Mouse (Mus musculus) kidney, embryonic 15.5 days (tissue): Measurements from ENCODE around the gene Ciita. TPM values are rescaled to one million over a fixed set of nuclear protein-coding genes. Genes with fewer than 3 reads are reported as not detected.
A peak's percentile ranks its signal among the peaks of the same experiment; 100 is the strongest.

ENCODE experiments used
- ATAC-seq: fragments of 200-750 bp; cut with Nextera tagmentation; replicated peaks from 2 replicates; pipeline ENCODE4 v1.8.0; 2017; ENCODE audit warnings: moderate TSS enrichment; ENCODE audit not compliant: low FRiP score
- H3K27ac ChIP-seq: fragments of 300-500 bp; sonication (generic); 2 replicates; pipeline ENCODE4 v1.5.1; 2015; ENCODE audit warnings: mild to moderate bottlenecking, inconsistent platforms
- H3K27me3 ChIP-seq: fragments of 300-500 bp; sonication (generic); 2 replicates; pipeline ENCODE4 v1.6.1; 2015; ENCODE audit warnings: inconsistent platforms
- H3K36me3 ChIP-seq: fragments of 300-500 bp; sonication (generic); 2 replicates; pipeline ENCODE4 v1.6.1; 2015; ENCODE audit warnings: inconsistent platforms
- H3K4me1 ChIP-seq: fragments of 300-500 bp; sonication (generic); 2 replicates; pipeline ENCODE4 v1.6.1; 2015; ENCODE audit warnings: inconsistent platforms
- H3K4me2 ChIP-seq: fragments of 300-500 bp; sonication (generic); 2 replicates; pipeline ENCODE4 v1.6.1; 2015; ENCODE audit warnings: moderate library complexity, mild to moderate bottlenecking, inconsistent platforms
- H3K4me3 ChIP-seq: fragments of 300-500 bp; sonication (generic); replicated peaks from 2 replicates; pipeline ENCODE4 v1.5.1; 2015; ENCODE audit warnings: mild to moderate bottlenecking, inconsistent platforms
- H3K9ac ChIP-seq: fragments of 300-500 bp; sonication (generic); 2 replicates; pipeline ENCODE4 v1.6.1; 2015; ENCODE audit warnings: mild to moderate bottlenecking, inconsistent platforms
- H3K9me3 ChIP-seq: fragments of 300-500 bp; sonication (generic); replicated peaks from 2 replicates; pipeline ENCODE4 v1.6.1; 2016; ENCODE audit warnings: inconsistent platforms
- WGBS: fragments of 180-500 bp; shearing (Covaris S2); methylation state at CpG from one replicate; pipeline ENCODE4 v1.1.7; 2015; ENCODE audit warnings: mixed read lengths; 5-methylcytosine and 5-hydroxymethylcytosine counted together
- polyA plus RNA-seq: library from polyadenylated mRNA; unstranded; fragments of >200 nt; fragmentation: Nextera tagmentation; extraction: Ambion mirVana; gene quantifications from 2 replicates; pipeline ENCODE4 v1.2.1, GENCODE M21; 2015

Gene Ciita
- polyA plus RNA-seq: 0.49 and 1.0 TPM in 2 replicates

DNA sequence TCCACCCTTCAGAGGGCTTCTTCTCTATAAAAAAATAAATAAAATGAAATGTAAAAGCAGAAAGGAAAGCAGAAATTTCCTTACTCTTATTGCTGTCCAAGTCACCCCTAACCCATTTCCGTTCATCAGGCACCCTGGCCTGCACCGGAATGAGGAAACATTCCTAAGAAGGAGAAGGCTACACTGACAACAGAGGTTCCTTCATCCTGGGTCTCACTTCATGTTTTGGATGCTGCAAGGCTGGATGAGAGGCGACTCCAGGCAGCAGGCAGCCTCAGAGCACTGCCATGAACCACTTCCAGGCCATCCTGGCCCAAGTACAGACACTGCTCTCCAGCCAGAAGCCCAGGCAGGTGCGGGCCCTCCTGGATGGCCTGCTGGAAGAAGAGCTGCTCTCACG is at the start of gene Ciita:
Ciita (plus strand) TSS at position 203 of the 400 bp plus-strand sequence.
- Histone ChIP-seq H3K4me2 (no peak within 1 kb of the TSS), H3K27me3 (no peaks in the 10 kb centered on the region), H3K27ac (no peak within 1 kb of the TSS), H3K9ac (no peak within 1 kb of the TSS), H3K36me3 (no peaks in the 10 kb centered on the region), H3K4me1 (no peaks in the 10 kb centered on the region), H3K9me3 (no peaks in the 10 kb centered on the region), H3K4me3 (no peak within 1 kb of the TSS)
- no peak for ATAC-seq
- WGBS: 71% methylated on average over 5 of the region's 5 CpGs

DNA sequence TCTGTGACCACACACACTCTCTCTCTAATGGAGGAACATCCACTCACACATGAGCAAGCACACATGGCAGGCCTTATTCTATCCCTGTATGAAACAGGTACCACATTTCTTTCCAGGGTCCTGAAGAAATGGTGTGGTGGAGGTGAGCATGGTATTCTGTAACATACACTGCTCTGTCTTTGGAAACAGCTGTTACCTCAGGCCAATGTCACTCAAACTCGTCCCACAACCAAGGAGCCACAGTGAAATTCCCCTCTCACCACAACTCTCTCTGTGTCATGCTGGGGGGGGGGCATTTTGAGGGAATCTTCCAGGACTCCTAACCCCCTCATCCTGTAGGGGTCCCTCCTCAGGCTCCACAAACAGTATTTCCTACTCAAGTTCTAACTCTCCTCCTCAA is 47.9 kb upstream of the Ciita start:
- WGBS: 73% methylated on average over 1 of the region's 1 CpGs
- no peak overlapping the region for H3K4me2 ChIP-seq
- H3K9me3 ChIP-seq: no peaks in the 10 kb centered on the region
- H3K27ac ChIP-seq: no peak overlapping the region
- H3K36me3 ChIP-seq: peaks cover 7% of the 10 kb centered on the region
- H3K9ac ChIP-seq: no peak overlapping the region
- H3K4me3 ChIP-seq: no peak overlapping the region
- no peaks in the 10 kb centered on the region for H3K27me3 ChIP-seq
- ATAC-seq: no peak
- H3K4me1 ChIP-seq: 0 out of 2 replicates have a peak, but pooled peaks cover 3% of the 10 kb centered on the region

DNA sequence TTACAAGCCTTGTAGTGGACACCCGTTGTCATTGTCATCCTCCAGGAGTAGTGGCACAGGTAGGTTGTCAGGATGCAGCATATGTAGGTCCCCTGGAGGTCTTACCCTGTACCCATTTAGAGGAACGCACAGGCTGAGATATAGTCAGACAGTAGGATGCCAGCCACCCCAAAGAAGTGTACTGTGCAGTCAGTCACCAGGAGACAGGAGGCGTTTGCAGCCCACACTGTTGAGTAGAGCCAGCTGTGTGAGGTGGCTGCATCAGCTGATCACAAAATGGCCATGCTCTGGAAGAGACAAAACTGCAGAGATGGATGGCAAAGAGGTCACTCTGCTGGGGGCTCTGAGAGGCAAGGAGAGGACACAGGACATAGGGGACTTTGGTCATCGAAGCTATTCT is 47.5 kb upstream of the Ciita start:
- no peaks in the 10 kb centered on the region for H3K27me3 ChIP-seq
- ATAC-seq: no peak
- no peak overlapping the region for H3K4me3 ChIP-seq
- H3K4me1 ChIP-seq: 0 out of 2 replicates have a peak, but pooled peaks cover 3% of the 10 kb centered on the region
- no peak overlapping the region for H3K4me2 ChIP-seq
- 88% methylated on average over 4 of the region's 4 CpGs for WGBS
- no peak overlapping the region for H3K9ac ChIP-seq
- peaks cover 2% of the 10 kb centered on the region; the same call in 1 of the 2 replicates for H3K36me3 ChIP-seq
- no peak overlapping the region for H3K27ac ChIP-seq
- H3K9me3 ChIP-seq: no peaks in the 10 kb centered on the region

- 85% methylated on average over 5 of the region's 5 CpGs for WGBS
- no peaks in the 10 kb centered on the region for H3K36me3 ChIP-seq
These were observed 46.5 kb upstream of the Ciita start for GRCm38 (mm10) chr16:10433344-10433743.

DNA sequence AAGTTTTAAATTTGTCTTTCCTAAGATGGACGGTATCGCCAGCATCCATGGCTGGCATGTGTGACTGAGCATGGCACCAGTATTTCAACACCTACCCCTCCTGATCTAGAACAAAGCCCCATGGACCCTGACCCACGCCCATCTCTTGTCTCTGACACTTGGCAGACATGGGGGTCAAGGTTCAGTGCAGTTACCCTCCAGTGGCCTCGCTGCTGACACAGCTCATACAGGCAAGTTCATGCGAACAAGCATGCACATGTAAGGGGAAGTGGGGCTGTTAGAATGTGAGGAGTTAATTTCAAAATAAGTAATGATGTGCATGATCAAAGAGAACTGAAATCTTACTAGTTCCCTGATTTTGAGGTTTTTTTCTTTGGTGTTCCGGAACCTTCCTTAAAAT is 43.7 kb upstream of the Ciita start:
- Histone ChIP-seq H3K4me3 (no peak overlapping the region), H3K9me3 (no peaks in the 10 kb centered on the region), H3K9ac (no peak overlapping the region), H3K27me3 (no peaks in the 10 kb centered on the region), H3K27ac (no peak overlapping the region), H3K36me3 (no peaks in the 10 kb centered on the region), H3K4me1 (0 out of 2 replicates have a peak, but pooled peaks cover 3% of the 10 kb centered on the region), H3K4me2 (no peak overlapping the region)
- 73% methylated on average over 6 of the region's 6 CpGs for WGBS
- ATAC-seq: peak; percentile 60; the same call in 1 of the 2 replicates

More at GRCm38 (mm10) chr16:10433344-10433743, 46.5 kb upstream of the Ciita start:
- no peak for ATAC-seq
- Histone ChIP-seq H3K4me1 (0 out of 2 replicates have a peak, but pooled peaks cover 3% of the 10 kb centered on the region), H3K9ac (no peak overlapping the region), H3K9me3 (no peaks in the 10 kb centered on the region), H3K4me2 (no peak overlapping the region), H3K4me3 (no peak overlapping the region), H3K27me3 (no peaks in the 10 kb centered on the region), H3K27ac (no peak overlapping the region)

DNA sequence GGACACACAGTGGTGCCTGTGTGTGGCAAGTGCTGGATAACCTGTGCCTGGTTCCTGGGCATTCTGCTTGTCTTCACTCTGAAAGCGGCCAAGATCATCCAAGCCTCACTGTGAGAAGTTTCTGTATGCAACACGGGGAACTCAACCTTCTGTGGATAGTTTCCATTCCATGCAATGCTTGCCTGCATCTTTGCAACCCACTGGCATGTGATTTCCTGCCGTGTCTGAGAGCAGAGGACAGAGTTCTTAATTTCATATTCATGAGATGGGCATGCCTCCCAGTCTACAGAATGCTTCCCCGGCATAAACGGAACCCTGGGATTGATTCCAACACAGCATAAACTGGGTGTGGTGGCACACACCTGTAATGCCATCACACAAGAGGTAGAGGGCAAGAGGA is 41.8 kb upstream of the Ciita start:
- H3K9me3 ChIP-seq: no peaks in the 10 kb centered on the region

GRCm38 (mm10) chr16:10441328-10441727 is 38.5 kb upstream of the Ciita start:
- H3K36me3 ChIP-seq: no peaks in the 10 kb centered on the region
- ATAC-seq: no peak
- H3K9ac ChIP-seq: no peak overlapping the region
- no peak overlapping the region for H3K27ac ChIP-seq
- no peaks in the 10 kb centered on the region for H3K27me3 ChIP-seq
- H3K9me3 ChIP-seq: no peaks in the 10 kb centered on the region
- 77% methylated on average over 6 of the region's 6 CpGs for WGBS
- H3K4me2 ChIP-seq: no peak overlapping the region
- peaks cover 7% of the 10 kb centered on the region for H3K4me1 ChIP-seq
- H3K4me3 ChIP-seq: no peak overlapping the region

More for the DNA sequence above, 41.8 kb upstream of the Ciita start:
- ATAC-seq: no peak
- Histone ChIP-seq H3K4me1 (0 out of 2 replicates have a peak, but pooled peaks cover 3% of the 10 kb centered on the region), H3K27ac (no peak overlapping the region), H3K4me2 (no peak overlapping the region), H3K4me3 (no peak overlapping the region), H3K27me3 (no peaks in the 10 kb centered on the region), H3K36me3 (no peaks in the 10 kb centered on the region), H3K9ac (no peak overlapping the region)
- 85% methylated on average over 5 of the region's 5 CpGs for WGBS

DNA sequence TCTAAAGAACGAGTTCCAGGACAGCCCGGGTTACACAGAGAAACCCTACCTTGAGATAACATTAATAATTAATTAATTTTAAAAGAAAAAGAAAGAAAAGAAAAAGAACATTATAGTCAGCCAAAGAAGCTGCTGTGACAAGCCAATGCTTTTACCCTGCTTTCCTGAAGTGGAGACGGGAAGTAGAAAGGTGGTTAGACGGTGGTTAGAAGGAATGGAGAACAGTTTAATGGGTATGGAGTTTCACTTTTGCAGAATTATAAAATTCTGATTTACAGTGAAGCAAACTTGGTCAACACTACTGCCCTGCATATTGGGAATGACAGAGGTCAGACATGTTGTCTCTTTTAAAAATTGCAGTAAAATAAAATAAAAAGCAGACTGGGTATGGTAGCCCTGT is 38.1 kb upstream of the Ciita start:
- H3K9ac ChIP-seq: no peak overlapping the region
- H3K4me2 ChIP-seq: no peak overlapping the region
- peaks cover 11% of the 10 kb centered on the region for H3K4me1 ChIP-seq
- H3K9me3 ChIP-seq: no peaks in the 10 kb centered on the region
- H3K36me3 ChIP-seq: no peaks in the 10 kb centered on the region
- H3K27ac ChIP-seq: no peak overlapping the region
- H3K27me3 ChIP-seq: no peaks in the 10 kb centered on the region
- 84% methylated on average over 4 of the region's 4 CpGs for WGBS
- no peak for ATAC-seq
- H3K4me3 ChIP-seq: no peak overlapping the region

DNA sequence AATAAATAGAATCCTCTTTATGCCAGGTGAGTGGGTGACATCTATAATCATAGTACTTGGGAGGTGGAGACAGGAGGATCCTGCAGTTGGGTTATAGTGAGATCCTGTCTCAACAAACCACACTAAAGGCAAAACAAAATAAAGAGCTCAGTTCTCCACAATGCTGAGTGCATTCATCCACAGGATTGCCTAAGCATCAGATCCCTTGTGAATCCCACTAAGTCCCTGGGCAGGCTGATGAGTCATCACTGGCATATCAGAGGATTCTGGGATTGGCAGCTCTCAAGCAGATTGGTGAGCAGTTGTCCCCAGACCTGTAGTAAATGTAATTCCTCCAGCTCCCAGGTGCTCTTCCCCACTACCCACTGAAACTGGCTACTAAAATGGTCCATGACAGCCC is 36.1 kb upstream of the Ciita start:
- H3K36me3 ChIP-seq: no peaks in the 10 kb centered on the region
- H3K4me3 ChIP-seq: no peak overlapping the region
- H3K9me3 ChIP-seq: no peaks in the 10 kb centered on the region
- no peak for ATAC-seq
- peaks cover 23% of the 10 kb centered on the region for H3K4me1 ChIP-seq
- H3K27me3 ChIP-seq: no peaks in the 10 kb centered on the region
- no peak overlapping the region for H3K4me2 ChIP-seq
- no peak overlapping the region for H3K27ac ChIP-seq
- H3K9ac ChIP-seq: no peak overlapping the region

DNA sequence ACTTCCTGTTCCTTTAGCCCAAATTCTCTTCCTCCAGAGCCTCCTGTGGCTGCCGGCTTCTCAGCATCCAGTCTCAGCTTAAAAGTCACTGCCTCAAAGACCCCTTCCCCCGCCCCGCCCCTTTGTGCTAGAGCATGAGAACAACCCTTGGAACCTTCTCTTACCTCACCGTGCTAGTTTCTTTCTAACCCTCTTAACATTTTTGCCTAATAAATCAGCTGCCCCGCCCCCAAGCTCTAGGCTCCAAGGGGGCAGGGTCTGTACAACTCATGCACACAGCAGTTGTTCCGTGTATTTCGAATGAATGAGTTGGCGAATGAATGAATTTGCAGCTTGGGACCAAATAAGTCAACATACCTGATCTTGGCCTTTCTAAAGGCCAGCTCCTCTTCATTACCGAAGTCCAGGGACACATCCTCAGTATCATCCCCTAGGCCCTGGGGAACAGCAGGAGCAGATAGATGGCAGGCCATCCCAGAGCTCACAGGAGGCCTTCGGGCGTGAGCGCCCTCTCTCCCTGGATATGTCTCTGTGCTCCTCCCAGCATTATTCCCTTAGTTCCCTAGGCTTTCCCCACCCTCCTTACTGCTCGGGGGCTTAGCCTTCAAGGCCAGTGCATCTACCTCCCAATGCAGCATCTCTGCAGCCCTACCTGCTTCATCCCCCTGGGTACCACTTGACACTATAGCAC is 33.1 kb upstream of the Ciita start:
- peak; percentile 22 for ATAC-seq
- Histone ChIP-seq H3K9ac (peak overlapping the region; percentile 41), H3K27ac (peak overlapping the region; percentile 69), H3K4me1 (peaks cover 23% of the 10 kb centered on the region), H3K27me3 (no peaks in the 10 kb centered on the region), H3K4me2 (peak overlapping the region; percentile 76), H3K9me3 (no peaks in the 10 kb centered on the region), H3K4me3 (peak overlapping the region; percentile 51), H3K36me3 (no peaks in the 10 kb centered on the region)
- WGBS: 12% methylated on average over 13 of the region's 13 CpGs

- 3% methylated on average over 12 of the region's 12 CpGs for WGBS
- Histone ChIP-seq H3K4me1 (peaks cover 23% of the 10 kb centered on the region), H3K4me3 (peak within 1 kb of the TSS; percentile 51), H3K27me3 (no peaks in the 10 kb centered on the region), H3K36me3 (no peaks in the 10 kb centered on the region), H3K4me2 (peak within 1 kb of the TSS; percentile 76), H3K27ac (peak within 1 kb of the TSS; percentile 69), H3K9ac (peak within 1 kb of the TSS; percentile 41), H3K9me3 (no peaks in the 10 kb centered on the region)
- ATAC-seq: peak; percentile 96
These were observed 32.6 kb upstream of the Ciita start, which contains the start of gene Tvp23a for GRCm38 (mm10) chr16:10447264-10447594. TSS of gene Tvp23a (minus strand) at chr16:10447362.

- WGBS: 50% methylated on average over 2 of the region's 2 CpGs
- H3K9me3 ChIP-seq: no peaks in the 10 kb centered on the region
- peak overlapping the region; percentile 76 for H3K4me2 ChIP-seq
- peaks cover 23% of the 10 kb centered on the region for H3K4me1 ChIP-seq
- peak; percentile 34; the same call in 1 of the 2 replicates for ATAC-seq
- H3K9ac ChIP-seq: no peak overlapping the region
- no peak overlapping the region for H3K27ac ChIP-seq
- H3K36me3 ChIP-seq: no peaks in the 10 kb centered on the region
- H3K4me3 ChIP-seq: peak overlapping the region; percentile 51
- H3K27me3 ChIP-seq: no peaks in the 10 kb centered on the region
These were observed 32.1 kb upstream of the Ciita start for GRCm38 (mm10) chr16:10447781-10448180.

DNA sequence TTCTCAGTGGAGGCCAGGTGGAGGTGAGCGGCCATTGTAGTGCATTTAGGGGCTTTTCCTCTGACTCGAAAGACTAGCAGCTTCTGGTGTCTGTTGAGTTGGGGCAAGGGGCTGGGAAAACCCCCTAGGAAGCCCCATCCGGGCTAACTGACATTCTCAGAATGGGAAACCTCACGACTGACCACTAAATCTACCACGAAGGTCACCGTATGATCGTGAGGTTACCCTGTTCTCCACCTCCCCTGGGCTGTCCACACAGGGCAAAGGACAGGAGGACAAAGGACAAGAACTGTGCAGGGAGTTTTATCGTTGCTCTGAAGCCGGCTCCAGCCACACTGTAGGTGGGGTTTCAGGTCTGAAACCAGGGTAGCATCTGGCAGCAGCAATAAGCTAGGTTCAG is 30.9 kb upstream of the Ciita start:
- Histone ChIP-seq H3K27ac (no peak overlapping the region), H3K9ac (no peak overlapping the region), H3K27me3 (no peaks in the 10 kb centered on the region), H3K36me3 (no peaks in the 10 kb centered on the region), H3K9me3 (no peaks in the 10 kb centered on the region), H3K4me1 (peaks cover 25% of the 10 kb centered on the region), H3K4me3 (no peak overlapping the region), H3K4me2 (no peak overlapping the region)
- ATAC-seq: no peak
- WGBS: 82% methylated on average over 9 of the region's 9 CpGs
